Mouse (Mus musculus) T-cell, adult 2 months (primary cell): ENCODE measurements around the gene Cyp2c67.
"Not testable (repeated sequence)": the region's sequence is repeated elsewhere in the genome, so short reads cannot be mapped to it uniquely, and the experiment has no call there.

Source experiments
- DNase-seq: peaks from one replicate; pipeline ENCODE4 v3.0.0; 2022; ENCODE audit warnings: low spot score

The Cyp2c67 gene

DNA sequence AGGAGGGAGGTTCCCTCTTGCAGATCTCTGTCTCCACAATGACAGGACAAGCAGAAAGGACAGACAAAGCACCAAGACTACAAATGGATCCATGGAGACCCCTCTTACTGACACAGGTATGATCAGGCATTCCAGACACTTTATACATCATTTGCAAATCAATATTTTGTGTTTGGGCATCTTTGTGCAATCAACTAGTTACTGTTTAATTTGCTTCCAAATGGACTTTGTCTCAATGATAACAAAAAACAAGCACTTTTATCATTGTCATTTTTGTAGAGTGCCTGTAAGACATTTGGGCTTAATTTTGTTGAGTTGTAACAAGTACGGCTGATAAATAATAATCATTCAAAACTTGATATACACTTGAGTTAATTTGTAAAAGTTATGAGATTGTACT is at the start of gene Cyp2c67:
Gene Cyp2c67, minus strand, starts transcription at position 114 of the 400 bp plus-strand sequence.
- DNase-seq = no peak

DNA sequence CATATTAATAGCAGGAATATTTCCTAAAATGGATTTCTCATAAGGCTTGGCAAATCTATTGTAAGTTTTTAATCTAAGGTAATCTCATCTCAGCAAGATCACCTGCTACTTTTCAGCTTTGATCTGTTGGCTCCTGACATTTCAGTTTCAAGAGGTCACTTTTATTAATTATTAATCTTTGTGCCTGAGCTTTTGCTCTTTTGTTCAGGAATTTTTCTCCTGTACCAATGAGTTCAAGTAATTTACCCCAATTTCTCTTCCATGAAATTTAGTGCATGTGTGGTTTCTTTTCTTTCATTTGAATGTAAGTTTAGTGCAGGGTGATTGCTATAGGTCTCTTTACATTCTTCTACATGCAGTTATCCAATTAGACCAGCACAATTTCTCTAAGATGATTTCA is 16.8 kb upstream of the Cyp2c67 start:
- DNase-seq = not testable (repeated sequence)

DNA sequence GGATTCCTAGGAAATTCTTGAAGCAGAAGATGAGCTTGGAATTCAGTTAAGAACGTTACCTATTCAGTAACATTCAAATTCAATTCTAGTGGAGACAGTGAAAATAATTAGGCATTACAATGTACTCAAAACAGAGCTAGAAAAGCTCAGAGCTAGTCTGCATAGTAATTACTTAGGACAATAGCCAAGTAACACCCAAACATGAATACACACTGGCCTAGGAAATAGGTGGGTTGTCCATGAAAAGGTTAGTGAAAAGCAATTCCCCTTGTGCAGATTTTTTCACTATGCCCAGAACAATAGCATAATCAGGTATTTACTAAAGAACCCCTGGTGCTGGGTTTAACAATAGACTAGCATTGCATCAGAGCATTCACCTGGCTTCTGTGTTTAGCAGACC is 3.5 kb upstream of the Cyp2c67 start:
- DNase-seq = no peak

DNA sequence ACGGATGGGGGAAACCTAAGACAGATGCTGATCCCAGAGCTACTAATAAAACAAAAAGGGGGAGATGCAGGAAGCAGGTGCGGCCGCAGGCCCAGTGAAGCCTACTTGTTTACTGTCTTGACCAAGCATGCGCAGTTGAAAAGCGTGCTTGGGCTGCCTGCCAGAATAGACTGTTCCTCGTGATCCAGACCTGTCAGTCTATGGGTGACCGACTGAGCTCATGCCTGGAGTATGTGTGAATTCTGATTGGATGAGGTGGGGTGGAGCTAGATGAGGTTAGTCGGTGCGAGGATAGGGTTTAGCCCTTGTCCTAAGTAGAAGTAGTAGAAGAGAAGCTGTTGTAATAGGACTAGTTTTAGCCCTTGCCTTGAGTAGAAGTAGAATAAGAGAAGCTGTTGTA is 1.3 kb downstream of the Cyp2c67 start:
- DNase-seq = no peak

DNA sequence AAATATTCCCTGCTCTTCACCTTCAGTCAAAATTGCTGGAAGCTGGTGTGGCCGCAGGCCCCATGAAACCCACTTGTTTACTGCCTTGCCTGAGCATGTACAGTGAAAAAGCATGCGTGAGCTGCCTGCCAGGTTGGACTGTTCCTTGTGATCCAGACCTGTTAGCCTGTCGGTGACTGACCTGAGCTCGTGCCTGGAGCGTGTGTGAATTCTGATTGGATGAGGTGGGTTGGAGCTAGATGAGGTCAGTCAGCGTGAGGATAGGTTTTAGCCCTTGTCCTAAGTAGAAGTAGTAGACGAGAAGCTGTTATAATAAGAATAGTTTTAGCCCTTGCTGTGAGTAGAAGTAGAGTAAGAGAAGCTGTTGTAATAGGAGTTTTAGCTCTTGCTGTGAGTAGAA is 4.3 kb downstream of the Cyp2c67 start:
- not testable (repeated sequence) for DNase-seq
